Mouse (Mus musculus) urinary bladder, postnatal 14 days (tissue): Measurements from ENCODE around the gene Catsper4.

Experiments
- DNase-seq: peaks from one replicate; pipeline ENCODE4 v3.0.0; 2021; ENCODE audit warnings: low spot score

Gene Catsper4

DNA sequence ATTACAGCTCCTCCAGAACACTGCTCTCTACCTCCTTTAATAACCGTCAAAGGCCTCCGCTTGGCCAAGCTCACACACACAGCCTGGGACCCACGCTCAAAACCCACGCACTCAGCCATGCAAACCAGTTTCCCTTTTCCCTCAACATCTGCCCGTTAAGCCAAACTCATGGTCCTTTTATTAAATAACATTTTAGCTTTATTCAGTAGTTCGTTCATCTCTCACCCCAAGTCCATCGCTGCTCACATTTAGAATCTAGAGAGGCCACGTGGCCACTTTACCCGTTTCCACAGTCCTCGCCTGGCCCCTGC lies 23.7 kb upstream of the Catsper4 start:
- DNase-seq, result no peak

- DNase-seq, result no peak
Observed at GRCm38 (mm10) chr4:134250116-134250929, 23.1 kb upstream of the Catsper4 start.

DNA sequence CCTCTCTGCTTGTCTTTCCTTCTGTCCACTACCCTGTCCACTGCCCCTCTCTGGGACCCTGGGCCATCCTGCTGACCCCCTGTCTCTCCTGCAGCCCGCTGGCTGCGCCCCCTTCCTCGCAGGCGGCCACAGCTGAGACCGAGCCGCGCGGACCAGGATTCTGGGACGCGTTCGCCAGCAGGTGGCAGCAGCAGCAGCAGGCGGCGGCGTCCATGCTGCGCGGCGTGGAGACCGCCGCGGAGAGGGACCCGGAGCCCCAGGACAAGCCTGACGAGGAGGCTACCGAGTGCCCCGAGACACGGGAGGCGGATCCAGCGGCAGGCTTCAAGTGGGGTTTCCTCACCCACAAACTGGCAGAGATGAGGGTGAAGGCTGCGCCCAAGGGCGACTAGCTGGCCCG lies 22.5 kb upstream of the Catsper4 start:
- peak; percentile 74 for DNase-seq

DNA sequence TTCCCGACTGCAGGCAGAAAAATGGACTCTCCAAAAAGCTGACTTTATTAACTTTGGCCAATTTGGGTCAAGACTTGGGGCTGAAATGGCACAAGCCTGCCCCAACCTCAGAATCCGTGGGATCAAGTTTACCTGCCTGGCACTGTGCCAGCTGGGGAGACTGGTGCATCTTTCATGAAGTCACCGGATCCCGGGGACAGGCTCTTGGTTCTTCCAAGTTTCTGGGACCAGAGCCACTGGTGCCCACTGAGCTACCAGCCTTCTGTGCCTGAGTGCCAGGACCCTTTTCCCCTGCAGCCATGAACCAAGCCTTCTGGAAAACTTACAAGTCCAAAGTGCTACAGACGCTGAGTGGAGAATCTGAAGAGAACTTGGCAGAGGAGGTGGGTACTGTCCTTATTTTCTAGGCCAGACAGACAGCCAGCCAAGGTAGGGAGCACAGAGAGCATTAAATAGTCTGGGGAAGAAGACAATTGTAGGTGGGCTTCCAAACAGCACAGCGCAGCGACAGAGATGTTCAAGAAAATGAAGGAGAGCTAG lies 19.6 kb upstream of the Catsper4 start, which contains the start of gene Gm30191:
Gm30191 (plus strand) TSS at position 217 of the 540 bp plus-strand sequence.
- DNase-seq, result no peak

- no peak for DNase-seq
Observed at GRCm38 (mm10) chr4:134246256-134246655, 19.1 kb upstream of the Catsper4 start.

DNA sequence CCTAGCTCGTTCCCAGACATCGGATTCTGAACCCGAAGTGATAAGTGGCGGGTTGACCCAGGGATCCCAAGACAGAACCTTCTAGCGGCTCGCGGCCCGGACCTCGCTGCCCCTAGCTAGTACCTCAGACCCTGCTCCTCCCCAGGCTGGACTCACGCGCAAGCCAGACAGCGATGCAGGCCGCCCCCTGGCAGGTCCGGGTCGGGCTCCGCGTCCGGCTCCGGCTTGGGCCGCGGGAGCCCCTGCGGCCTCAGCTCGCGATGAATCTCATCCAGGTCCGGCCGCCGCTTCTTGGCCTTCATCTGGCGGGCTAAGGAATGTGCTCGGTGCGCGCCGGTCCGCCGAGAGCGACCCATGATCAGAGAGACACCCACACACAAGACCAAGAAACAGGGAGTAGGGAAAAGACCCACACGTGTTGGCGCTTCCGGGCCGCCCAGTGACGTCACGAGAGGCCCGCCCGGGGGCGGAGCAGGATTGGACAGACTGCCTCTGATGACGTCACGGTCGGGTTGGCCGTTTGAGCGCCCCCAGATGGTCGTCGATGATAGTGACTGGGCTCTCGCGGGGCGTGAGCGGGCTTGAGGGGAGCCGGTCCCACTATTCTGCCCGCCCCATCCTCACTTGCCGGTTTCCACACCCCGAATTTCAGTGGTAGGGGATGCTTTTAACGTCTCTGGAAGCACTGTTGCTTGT lies 18.1 kb upstream of the Catsper4 start, which contains the start of gene Zfp593:
Zfp593 (minus strand) TSS at position 445 of the 696 bp plus-strand sequence.
- peak; percentile 96 for DNase-seq

DNA sequence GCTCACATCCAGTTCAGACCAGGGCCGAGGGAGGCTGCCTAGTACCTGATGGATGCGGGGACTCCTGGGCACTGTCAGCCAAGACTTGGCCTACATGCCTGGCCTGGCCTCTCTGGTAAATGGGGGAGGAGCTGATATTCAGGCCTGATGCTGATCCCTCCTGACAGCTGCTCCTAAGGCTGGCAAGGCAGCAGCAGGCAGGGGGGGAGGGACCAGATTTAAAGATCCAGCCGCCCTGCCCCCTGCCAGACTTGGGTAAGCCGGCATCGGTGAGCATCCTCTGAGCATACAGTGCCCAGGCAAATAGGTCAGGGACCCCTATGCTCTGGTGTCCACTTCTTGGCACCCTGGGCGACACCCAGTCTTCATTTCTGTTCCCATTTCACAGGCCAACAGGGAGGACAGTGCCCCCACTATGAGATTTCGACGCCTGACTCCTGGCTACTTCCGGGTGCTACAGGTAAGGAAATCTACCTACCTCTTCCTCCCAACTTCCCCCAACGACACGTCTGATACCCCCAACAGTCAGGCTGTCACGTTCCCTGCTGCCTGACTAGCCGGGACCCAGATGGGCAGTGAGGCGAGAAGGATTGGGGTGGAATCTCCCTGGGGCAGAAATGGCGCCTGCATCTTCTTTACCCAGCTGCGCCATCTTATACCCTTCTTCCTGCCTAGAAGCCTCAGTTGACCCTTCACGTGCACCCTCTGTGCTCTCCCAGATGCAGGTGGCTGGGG lies 16.5 kb upstream of the Catsper4 start, which contains the start of gene E130218I03Rik:
E130218I03Rik (plus strand) TSS at position 147 of the 735 bp plus-strand sequence.
- DNase-seq, result no peak

DNA sequence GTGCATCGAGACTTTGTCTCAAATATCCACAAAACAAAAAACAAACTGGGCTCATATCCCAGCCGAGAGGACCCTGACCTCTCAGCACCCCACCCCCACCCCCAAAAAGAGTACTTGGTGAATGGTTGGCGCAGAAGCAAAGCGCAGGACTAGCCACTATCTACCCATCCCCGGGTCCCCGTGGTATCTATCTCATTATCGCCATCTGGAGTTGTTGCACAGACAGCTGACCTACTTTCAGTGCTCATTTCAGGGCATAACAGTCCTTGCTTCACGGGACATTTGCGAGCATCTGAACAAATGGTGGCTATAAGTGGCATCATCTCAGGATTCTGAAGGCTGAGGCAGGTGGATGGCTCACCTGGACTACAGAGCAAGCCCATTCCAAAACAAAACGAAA lies 11.5 kb upstream of the Catsper4 start:
- no peak for DNase-seq

- DNase-seq, result peak; percentile 96
Observed at GRCm38 (mm10) chr4:134238279-134238651, 11.1 kb upstream of the Catsper4 start, which contains the start of gene Cnksr1. TSS of gene Cnksr1 (minus strand) at chr4:134238399.

GRCm38 (mm10) chr4:134237582-134238278 lies 10.5 kb upstream of the Catsper4 start:
- DNase-seq, result no peak

- no peak for DNase-seq
Observed at GRCm38 (mm10) chr4:134234876-134235275, 7.7 kb upstream of the Catsper4 start.

DNA sequence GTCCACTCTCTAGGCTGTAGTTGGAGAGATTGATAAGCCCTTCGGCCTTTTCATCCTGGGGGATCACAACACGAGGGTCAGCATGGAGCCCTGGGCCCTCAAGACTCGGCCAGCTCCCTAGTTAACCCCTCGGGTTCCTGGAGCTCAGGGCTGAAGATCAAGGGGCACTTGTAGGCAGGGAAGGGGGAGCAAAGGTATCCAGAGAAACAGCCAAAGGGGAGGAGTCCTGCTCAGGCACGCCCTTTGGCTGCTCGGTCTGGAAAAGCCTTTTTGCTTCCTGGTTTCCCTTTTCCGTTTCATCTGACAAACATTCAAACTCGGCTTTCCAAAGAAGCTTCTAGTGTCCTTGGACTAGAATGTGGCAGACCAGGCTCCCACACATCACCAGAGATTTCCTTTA lies 3.2 kb upstream of the Catsper4 start:
- no peak for DNase-seq

- DNase-seq, result no peak
Observed at GRCm38 (mm10) chr4:134222793-134223600, 4.2 kb downstream of the Catsper4 start.

- DNase-seq, result no peak
Observed at GRCm38 (mm10) chr4:134206488-134207053, 20.6 kb downstream of the Catsper4 start.

DNA sequence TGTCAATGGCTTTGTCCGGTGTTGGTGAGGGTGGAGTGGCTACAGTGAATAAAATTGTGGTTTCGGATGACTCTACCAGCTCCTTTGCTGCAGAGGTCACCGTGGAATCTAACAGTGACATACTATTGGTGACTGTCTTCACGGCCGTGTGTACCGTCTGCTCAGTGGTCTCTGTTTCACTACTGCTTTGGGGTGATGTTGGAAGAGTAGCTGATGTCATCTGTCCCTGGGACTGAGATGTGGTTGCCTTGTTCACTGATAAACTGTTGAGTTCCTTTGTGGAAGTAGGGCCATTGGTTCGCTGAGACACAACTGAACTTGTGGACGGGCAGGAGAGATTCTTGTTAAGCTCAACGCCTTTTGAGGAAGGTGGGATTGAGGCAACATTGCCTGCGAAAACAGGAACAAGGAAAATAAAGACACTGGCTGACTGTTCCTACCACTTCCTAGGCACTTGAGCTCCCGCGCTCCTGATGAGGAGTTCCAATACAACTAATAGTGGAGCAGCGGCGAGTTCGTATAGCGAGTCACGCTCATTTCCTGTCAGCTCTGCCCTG lies 23.8 kb downstream of the Catsper4 start:
- DNase-seq, result no peak

DNA sequence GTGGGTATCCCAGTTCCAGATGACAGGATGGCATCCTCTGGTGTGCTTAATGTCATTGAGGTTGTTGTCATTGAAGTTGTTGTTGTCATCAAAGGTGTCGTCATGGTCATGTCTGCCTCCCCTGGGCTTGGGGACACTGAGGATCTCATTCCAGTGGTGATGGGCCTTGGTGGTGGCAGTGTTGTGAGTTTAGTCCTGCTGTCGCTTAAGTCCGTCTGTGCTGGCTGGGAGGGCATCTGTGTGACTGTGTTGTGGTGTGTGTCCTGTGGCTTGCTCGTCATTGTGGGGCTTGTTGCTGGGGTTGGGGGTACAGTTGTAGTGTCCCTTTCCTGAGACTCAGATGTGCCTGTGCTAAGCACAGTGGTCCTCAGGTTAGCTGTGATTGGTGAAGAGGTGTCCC lies 24.3 kb downstream of the Catsper4 start, which contains the start of gene Gm7534:
Gm7534 (minus strand) TSS at position 101 of the 400 bp plus-strand sequence.
- no peak for DNase-seq

DNA sequence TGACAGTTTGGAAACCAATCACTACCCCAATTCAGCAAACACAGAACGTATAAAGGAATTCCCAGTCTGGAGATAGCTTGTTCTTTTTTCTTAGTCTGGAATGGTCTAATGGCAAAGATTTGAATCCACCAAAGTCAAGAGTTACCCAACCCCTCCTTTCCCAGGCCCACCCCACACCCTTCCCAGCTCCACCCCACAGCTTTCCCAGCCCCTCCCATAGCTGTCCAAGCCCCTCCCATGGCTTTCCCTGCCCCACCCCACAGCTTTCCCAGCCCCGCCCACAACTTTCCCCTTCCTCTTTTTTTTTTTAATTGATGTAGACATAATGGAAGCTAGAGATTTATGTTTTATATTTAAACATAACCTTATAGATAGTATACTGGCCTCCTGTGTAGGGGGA lies 27.8 kb downstream of the Catsper4 start:
- DNase-seq, result no peak

GRCm38 (mm10) chr4:134186268-134186667 lies 40.9 kb downstream of the Catsper4 start:
- no peak for DNase-seq

DNA sequence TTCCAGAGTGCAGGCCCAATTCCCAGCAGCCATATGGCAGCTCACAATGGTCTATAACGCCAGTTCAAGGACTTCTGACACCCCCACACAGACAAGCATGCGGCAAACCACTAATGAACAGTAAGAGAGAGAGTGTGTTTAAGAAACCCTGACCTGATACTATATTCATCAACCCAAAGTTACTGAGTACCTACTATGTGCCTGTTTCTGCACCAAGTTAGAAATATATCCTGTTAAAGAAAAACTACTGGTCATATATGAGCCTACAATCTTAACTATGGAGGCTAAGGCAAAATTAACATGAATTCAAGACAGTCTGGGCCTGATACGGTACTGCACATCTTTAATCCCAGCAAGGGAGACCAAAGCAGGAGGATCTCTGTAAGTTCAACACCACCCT lies 41.6 kb downstream of the Catsper4 start:
- no peak for DNase-seq

GRCm38 (mm10) chr4:134183711-134184110 lies 43.5 kb downstream of the Catsper4 start:
- no peak for DNase-seq
